ENCODE assay signal across 9 mouse cellular contexts in the genomic region with DNA sequence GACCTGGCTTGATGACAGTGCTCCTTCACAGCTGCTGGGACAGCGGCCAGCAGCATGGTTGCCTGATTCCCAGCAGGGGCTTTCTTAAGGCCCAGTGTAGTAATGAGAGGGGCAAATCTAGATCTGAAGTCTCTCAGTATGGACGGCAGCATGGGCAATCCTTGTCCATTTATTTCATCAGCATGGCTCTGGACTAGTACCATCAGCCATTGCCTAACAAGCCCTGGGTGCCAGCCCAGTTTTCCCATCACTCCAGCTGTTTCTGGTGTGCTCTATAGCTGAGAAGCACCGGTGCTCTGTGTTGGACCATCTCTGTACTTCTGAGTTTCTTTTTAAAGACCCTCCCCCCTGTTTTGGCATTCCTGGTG. TPM values are rescaled to one million over a fixed set of nuclear protein-coding genes. Genes with fewer than 3 reads are reported as not detected.
DNase-seq lines count a peak whose midpoint lies in the region; ATAC-seq and TF ChIP-seq lines count a peak whose summit lies in the region.
"Had no signal": no experiment of that assay in that cellular context is flagged by ENCODE, and none has a peak within 500 bp of the region (broad histone marks: within the 10 kb centered on the region; RNA-seq: fewer than 3 reads in every experiment).

No protein-coding gene starts in this region.

- DNase-seq in thymus, postnatal 0 days (ENCODE audit: low spot score): no peak
- no peak for DNase-seq in right cerebral cortex, postnatal 25 days
- DNase-seq in thymus, postnatal 10 days (ENCODE audit: low spot score in 2 of 2): no peak
- DNase-seq: kidney, postnatal 36 days had no signal

- H3K4me2 ChIP-seq in intestine, postnatal 0 days (replicated peaks; ENCODE audit: low read depth): peak overlapping the region; percentile 99
- no peak overlapping the region; the same call in 1 of the 2 replicates for H3K4me2 ChIP-seq in intestine, embryonic 15.5 days (replicated peaks)
- peak overlapping the region; percentile 82 for H3K4me2 ChIP-seq in heart, embryonic 14.5 days (ENCODE audit: low read length)
- peak overlapping the region; percentile 32 for H3K4me2 ChIP-seq in midbrain, embryonic 15.5 days

- no peaks in the 10 kb centered on the region for H3K36me3 ChIP-seq in intestine, postnatal 0 days (ENCODE audit: control insufficient read depth, insufficient read depth)
- no peaks in the 10 kb centered on the region for H3K36me3 ChIP-seq in intestine, embryonic 15.5 days
- peaks cover 3% of the 10 kb centered on the region; the same call in 1 of the 2 replicates for H3K36me3 ChIP-seq in heart, embryonic 14.5 days (ENCODE audit: control insufficient read depth, insufficient read depth, low read length)
- H3K36me3 ChIP-seq in midbrain, embryonic 15.5 days (replicated peaks): no peaks in the 10 kb centered on the region

- H3K27me3 ChIP-seq in intestine, postnatal 0 days (replicated peaks; ENCODE audit: control insufficient read depth, insufficient read depth, low read length): no peaks in the 10 kb centered on the region
- no peaks in the 10 kb centered on the region for H3K27me3 ChIP-seq in intestine, embryonic 15.5 days (replicated peaks)
- no peaks in the 10 kb centered on the region for H3K27me3 ChIP-seq in heart, embryonic 14.5 days (ENCODE audit: control insufficient read depth, insufficient read depth, low read length)
- 0 out of 2 replicates have a peak, but pooled peaks cover 5% of the 10 kb centered on the region for H3K27me3 ChIP-seq in midbrain, embryonic 15.5 days (replicated peaks)

- no peaks in the 10 kb centered on the region for H3K9me3 ChIP-seq in intestine, postnatal 0 days (ENCODE audit: control insufficient read depth)
- no peaks in the 10 kb centered on the region for H3K9me3 ChIP-seq in intestine, embryonic 15.5 days
- H3K9me3 ChIP-seq in heart, embryonic 14.5 days (ENCODE audit: control insufficient read depth, low read length): no peaks in the 10 kb centered on the region
- no peaks in the 10 kb centered on the region for H3K9me3 ChIP-seq in midbrain, embryonic 15.5 days

- H3K9ac ChIP-seq in intestine, postnatal 0 days (ENCODE audit: low read depth, low read length): no peak overlapping the region
- H3K9ac ChIP-seq in intestine, embryonic 15.5 days: no peak overlapping the region
- H3K9ac ChIP-seq in heart, embryonic 14.5 days (ENCODE audit: low read length): peak overlapping the region; percentile 56
- no peak overlapping the region for H3K9ac ChIP-seq in midbrain, embryonic 15.5 days

- WGBS in intestine, postnatal 0 days: 70% methylated on average over 3 of the region's 3 CpGs
- 69% methylated on average over 3 of the region's 3 CpGs for WGBS in intestine, embryonic 15.5 days
- WGBS in heart, embryonic 14.5 days: 32% methylated on average over 3 of the region's 3 CpGs
- 48% methylated on average over 3 of the region's 3 CpGs for WGBS in midbrain, embryonic 15.5 days

- no peaks in the 10 kb centered on the region for H3K4me1 ChIP-seq in intestine, postnatal 0 days (replicated peaks; ENCODE audit: control insufficient read depth, insufficient read depth, low read length)
- H3K4me1 ChIP-seq in intestine, embryonic 15.5 days (replicated peaks): peaks cover 13% of the 10 kb centered on the region
- H3K4me1 ChIP-seq in cortical plate, adult 2 months (ENCODE audit: control insufficient read depth, insufficient read depth, low read length): peaks cover 5% of the 10 kb centered on the region
- H3K4me1 ChIP-seq in heart, embryonic 14.5 days (ENCODE audit: control insufficient read depth in 2 of 2, insufficient read depth in 2 of 2, low read length in 2 of 2): peaks cover 45 to 66% of the 10 kb centered on the region in 2 experiments
- peaks cover 16% of the 10 kb centered on the region; the same call in 1 of the 2 replicates for H3K4me1 ChIP-seq in midbrain, embryonic 15.5 days

- no peak overlapping the region for H3K4me3 ChIP-seq in intestine, postnatal 0 days (ENCODE audit: low read depth, low read length)
- no peak overlapping the region for H3K4me3 ChIP-seq in intestine, embryonic 15.5 days (replicated peaks)
- peak overlapping the region; percentile 79 for H3K4me3 ChIP-seq in cortical plate, adult 2 months (ENCODE audit: insufficient read depth, low read length)
- peak overlapping the region; percentile 35 to 64 for H3K4me3 ChIP-seq in heart, embryonic 14.5 days (ENCODE audit: control insufficient read depth in 1 of 2, insufficient read depth in 1 of 2, low read depth in 1 of 2, low read length in 2 of 2)
- no peak overlapping the region for H3K4me3 ChIP-seq in midbrain, embryonic 15.5 days

- TF ChIP-seq CTCF in intestine, postnatal 0 days (IDR thresholded peaks at IDR 0.05; ENCODE audit: low read depth): no peak
- no peak for TF ChIP-seq CTCF in cortical plate, adult 2 months (IDR thresholded peaks at IDR 0.05; ENCODE audit: extremely low read depth, insufficient read depth, low read length)

- no peak for ATAC-seq in intestine, postnatal 0 days
- ATAC-seq in intestine, embryonic 15.5 days: no peak
- ATAC-seq in heart, embryonic 14.5 days (ENCODE audit: insufficient number of reproducible peaks, insufficient read depth, low FRiP score, low read depth): no peak
- no peak for ATAC-seq in midbrain, embryonic 15.5 days (replicated peaks)

- TF ChIP-seq POLR2A in cortical plate, adult 2 months (IDR thresholded peaks at IDR 0.05; ENCODE audit: extremely low read depth, insufficient read depth, low read length): no peak

- no peak overlapping the region for H3K27ac ChIP-seq in intestine, postnatal 0 days (ENCODE audit: low read depth, low read length)
- no peak overlapping the region for H3K27ac ChIP-seq in intestine, embryonic 15.5 days
- no peak overlapping the region for H3K27ac ChIP-seq in cortical plate, adult 2 months (ENCODE audit: insufficient read depth, low read length)
- no peak overlapping the region for H3K27ac ChIP-seq in heart, embryonic 14.5 days (replicated peaks in 1 of 2; ENCODE audit: control insufficient read depth in 1 of 2, insufficient read depth in 1 of 2, low read depth in 2 of 2, low read length in 2 of 2)
- no peak overlapping the region for H3K27ac ChIP-seq in midbrain, embryonic 15.5 days

RNA-seq across cellular contexts. Expression of a gene that starts 3.3 kb away (rescaled TPM):
- 26.1 and 27.4 TPM in 2 replicates for polyA plus RNA-seq in intestine, postnatal 0 days (2015; fragmentation: Nextera tagmentation; extraction: Ambion mirVana)
- polyA plus RNA-seq in intestine, embryonic 15.5 days (2015; fragmentation: Nextera tagmentation; extraction: Ambion mirVana): 5.9 and 6.5 TPM in 2 replicates
- polyA plus RNA-seq in cortical plate, adult 2 months (2012; rRNA removed): 13.9 and 14.2 TPM in 2 replicates
- 20.8 and 25.6 TPM in 2 replicates for polyA plus RNA-seq in heart, embryonic 14.5 days (2014; fragmentation: Nextera tagmentation; extraction: Ambion mirVana)
- 9.4 and 10.8 TPM in 2 replicates for polyA plus RNA-seq in midbrain, embryonic 15.5 days (2015; fragmentation: Nextera tagmentation; extraction: Ambion mirVana)
- 4.7 and 4.9 TPM in 2 replicates for polyA plus RNA-seq in thymus, postnatal 0 days (2015; fragmentation: Nextera tagmentation; extraction: Ambion mirVana)

Comparison
In these comparisons a context has a peak if more than half of its experiments do, and no peak if none do; other contexts are left out.
1. H3K4me3 ChIP-seq: peak in cortical plate, adult 2 months (single experiment) and heart, embryonic 14.5 days (2 of 2); none in intestine, postnatal 0 days (single experiment), intestine, embryonic 15.5 days (single experiment) and midbrain, embryonic 15.5 days (single experiment).